Mouse (Mus musculus) cerebellum, adult 2 months (tissue): Measurements from ENCODE around the gene Arhgef3.

Experiments used
- CTCF ChIP-seq: fragments of 200-500 bp; IDR thresholded peaks from 2 replicates; pipeline ENCODE4 v1.5.1; 2011; ENCODE audit warnings: low read depth, mild to moderate bottlenecking, control low read depth, low read length, moderate library complexity, borderline replicate concordance; ENCODE audit not compliant: insufficient read depth
- POLR2A ChIP-seq: fragments of 200-500 bp; IDR thresholded peaks from 2 replicates; pipeline ENCODE4 v1.6.1; 2011; ENCODE audit warnings: low read length, control low read depth, borderline replicate concordance; ENCODE audit not compliant: insufficient read depth

- TF ChIP-seq POLR2A (no peak), CTCF (no peak)
Measured at GRCm38 (mm10) chr14:27273169-27273568, 158.5 kb downstream of the Arhgef3 start.
